Mouse (Mus musculus) megakaryocyte, embryonic 14.5 days (primary cell): ENCODE results near the gene Ogfod2.

Experiments
- FLI1 ChIP-seq: IDR thresholded peaks from 2 replicates; pipeline ENCODE4 v1.6.1; 2012; ENCODE audit warnings: low read length, inconsistent platforms, mixed read lengths
- GATA1 ChIP-seq: IDR thresholded peaks from 3 replicates; pipeline ENCODE4 v1.6.1; 2012; ENCODE audit warnings: mixed read lengths, low read length, inconsistent platforms, borderline replicate concordance

DNA sequence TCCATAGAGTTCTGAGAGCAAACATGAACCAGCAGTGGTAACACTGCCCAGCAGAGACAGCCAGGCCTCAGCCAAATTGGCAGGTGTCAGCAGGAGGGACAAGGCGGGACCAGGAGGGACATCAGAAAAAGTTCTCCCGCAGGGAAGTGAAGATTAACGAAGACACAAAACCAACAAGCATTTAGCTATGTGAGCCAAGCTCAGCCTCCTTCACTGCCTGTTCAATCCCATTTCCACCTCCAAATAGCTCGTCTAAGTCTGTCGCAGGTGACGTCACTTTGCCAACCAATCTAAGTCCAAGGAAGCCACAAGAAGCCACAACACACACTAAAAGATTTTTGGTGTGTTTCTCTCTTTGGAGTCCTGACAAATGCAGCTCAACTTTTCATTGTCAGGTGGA is 9.8 kb upstream of the Ogfod2 start:
- TF ChIP-seq GATA1 (no peak), FLI1 (no peak)
